Mouse (Mus musculus) ovary, adult 18-20 months (tissue): ENCODE data around the gene Gpr152.
A peak's percentile ranks its signal among the peaks of the same experiment; 100 is the strongest.

Experiments used
- DNase-seq: peaks from one replicate; pipeline ENCODE4 v3.0.0; 2022; ENCODE audit warnings: low spot score, mixed read lengths

The Gpr152 gene

GRCm38 (mm10) chr19:4171393-4172290 is 32.1 kb downstream of the Gpr152 start:
- DNase-seq: no peak

- no peak for DNase-seq
Observed at GRCm38 (mm10) chr19:4172925-4173324, 33.3 kb downstream of the Gpr152 start.

GRCm38 (mm10) chr19:4175368-4175947 is 35.9 kb downstream of the Gpr152 start, which contains the start of gene Carns1:
TSS of gene Carns1 (minus strand) at chr19:4175479.
- DNase-seq: no peak

DNA sequence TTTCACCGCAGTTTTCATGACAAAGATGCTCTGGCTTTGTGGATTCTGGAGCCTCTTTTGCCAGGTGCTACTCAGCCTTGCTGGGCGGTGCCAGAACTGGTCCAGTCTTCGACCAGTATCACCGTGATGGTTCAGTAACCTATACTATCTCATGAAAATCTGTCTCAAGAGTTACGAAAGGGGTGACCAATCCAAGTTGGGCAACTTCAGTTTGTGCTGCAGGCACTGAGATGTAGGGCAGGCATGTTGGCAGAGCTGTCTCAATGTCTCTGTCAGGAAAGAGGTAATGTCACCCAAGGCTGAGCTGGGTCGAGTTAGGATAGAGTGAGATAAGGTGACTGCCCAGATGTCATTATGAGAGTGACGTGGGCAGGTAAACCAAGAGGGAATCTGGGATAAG is 40.8 kb downstream of the Gpr152 start:
- no peak for DNase-seq

DNA sequence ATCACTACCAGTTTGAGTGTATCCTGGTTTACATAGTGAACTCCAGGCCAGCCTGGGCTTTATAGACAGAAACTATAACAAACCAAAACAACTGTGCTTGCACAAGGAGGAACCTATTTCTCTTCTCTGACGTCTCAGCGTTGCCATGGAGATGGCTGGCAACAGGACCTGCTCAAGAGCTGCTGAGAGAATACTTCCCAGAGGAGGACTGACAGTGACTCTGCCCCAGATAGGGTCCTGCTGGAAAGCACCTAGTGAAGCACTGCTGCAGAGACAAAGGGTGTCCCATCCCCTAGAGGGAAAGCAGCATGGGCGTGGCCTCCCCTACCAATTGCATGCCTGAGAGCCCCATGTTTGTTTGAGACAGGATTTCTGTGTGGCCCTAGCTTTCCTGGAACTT is 42.3 kb downstream of the Gpr152 start:
- peak; percentile 63 for DNase-seq

DNA sequence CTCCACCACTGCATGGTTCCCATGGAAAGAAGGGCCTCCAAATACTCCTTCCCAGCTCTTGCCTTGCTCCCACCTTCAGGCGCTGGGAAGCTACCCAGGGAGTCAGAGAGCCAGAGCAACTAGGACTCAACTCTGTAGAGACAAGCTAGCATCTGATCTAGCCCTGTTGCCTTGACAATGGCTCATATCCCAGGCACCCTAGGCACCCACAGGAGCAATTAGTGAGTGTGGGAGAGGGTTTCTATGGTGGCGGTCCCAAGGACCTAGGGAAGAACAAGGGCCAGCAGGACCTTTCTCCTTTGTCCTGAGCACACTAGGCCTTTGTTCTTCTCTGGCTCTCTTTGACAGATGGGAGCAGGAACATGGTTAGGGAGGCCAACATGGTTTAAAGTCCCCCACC is 44.1 kb downstream of the Gpr152 start:
- DNase-seq: no peak

DNA sequence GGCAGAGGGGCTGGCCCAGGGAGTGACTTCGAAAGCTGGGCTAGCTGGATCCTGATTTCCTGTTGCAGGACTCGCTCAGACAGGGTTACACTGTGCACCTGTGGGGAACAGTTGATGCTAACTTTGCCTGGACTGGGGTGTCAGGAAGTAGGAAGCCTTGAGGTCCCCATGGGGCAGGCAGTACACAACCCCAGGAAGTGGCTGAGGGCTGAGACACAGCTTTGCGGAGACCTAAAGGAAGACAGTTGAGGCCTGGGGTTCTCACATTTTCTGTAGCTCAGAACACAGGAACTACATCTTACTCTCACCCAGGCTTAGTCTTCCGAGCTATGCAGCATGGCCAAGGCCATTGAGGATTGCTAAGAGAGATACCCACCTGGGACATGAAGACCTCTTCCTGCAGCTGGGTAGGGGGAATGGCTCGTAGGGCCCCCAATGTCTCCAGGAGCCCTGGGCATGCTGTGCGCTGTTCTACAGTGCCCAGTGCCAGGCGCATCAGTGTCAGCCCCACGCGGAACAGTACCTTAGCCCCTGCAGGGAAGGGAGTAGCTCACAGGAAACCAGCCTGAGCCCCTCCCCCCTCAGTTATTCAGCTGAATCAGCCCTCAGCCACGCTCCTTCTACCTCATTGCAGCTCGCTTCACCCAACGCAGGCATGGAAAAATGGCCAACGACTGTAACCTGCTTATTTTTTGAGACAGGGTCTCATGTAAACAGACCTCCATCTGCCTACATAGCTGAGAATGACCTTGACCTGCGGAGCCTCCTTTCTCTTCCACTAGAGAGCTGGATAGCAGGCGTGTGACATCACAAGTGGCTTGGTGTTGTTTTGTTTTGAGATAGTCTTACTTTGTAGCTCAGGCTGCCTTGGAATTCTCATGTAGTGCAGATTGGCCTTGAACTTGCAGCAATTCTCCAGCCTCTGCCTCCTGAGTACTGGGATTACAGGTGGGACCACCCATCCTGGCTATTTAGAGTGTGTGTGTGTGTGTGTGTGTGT is 45.7 kb downstream of the Gpr152 start:
- DNase-seq: no peak

GRCm38 (mm10) chr19:4187303-4187702 is 47.7 kb downstream of the Gpr152 start:
- no peak for DNase-seq

DNA sequence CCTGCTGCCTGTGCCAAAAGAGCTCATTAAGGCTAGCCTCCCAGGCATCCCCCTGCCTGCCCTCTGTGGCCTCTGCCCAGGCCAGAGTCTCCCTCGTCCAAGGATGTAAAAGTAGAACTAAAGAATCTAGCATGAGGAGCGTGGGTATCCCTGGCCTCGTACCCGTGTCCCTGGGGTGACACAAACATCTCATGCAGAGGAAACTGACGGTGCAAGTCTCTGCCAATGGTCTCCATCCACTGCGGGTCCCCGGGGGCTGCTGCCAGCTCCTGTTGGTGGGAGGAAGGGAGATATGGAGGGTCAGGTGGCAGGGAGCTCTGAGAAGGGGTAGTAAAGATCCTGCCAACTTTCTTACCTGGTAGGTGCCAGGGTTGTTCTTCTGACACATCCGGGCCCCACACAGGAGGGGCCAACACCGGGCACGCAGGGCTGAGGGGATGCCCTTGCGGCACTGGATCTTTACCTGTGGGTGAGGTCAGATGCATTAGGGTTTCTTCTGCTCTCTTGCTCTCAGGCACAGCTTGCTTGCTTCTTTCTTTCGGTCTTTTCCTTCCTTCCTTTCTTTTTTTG is 49.5 kb downstream of the Gpr152 start:
- no peak for DNase-seq

DNA sequence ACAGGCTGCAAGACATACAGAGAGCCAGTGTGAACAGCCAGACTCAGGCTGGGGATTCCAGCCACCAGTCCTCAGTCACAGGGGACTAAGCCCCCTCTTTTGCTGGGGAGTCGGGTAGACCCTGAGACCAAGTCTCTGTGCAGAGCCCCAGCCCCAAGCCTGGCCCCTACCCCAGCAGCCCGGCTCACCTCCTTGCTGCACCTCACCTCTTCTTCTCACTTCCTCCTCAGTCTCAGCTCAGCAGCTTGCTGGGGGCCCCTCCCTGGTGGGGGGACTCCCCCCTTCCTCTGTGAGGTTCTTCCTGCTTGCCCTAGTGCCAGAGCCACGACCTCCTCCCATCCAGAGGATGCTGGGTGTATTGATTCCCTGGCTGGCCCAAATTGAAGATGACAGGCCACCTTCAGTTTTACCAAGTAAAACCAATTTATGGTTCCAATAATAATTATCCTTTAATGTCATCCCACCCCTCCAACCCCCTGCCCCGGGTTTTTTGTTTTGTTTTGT is 51.3 kb downstream of the Gpr152 start, which contains the start of gene Tbc1d10c:
Gene Tbc1d10c (minus strand): TSS at position 454 of the 504 bp plus-strand sequence.
- no peak for DNase-seq

DNA sequence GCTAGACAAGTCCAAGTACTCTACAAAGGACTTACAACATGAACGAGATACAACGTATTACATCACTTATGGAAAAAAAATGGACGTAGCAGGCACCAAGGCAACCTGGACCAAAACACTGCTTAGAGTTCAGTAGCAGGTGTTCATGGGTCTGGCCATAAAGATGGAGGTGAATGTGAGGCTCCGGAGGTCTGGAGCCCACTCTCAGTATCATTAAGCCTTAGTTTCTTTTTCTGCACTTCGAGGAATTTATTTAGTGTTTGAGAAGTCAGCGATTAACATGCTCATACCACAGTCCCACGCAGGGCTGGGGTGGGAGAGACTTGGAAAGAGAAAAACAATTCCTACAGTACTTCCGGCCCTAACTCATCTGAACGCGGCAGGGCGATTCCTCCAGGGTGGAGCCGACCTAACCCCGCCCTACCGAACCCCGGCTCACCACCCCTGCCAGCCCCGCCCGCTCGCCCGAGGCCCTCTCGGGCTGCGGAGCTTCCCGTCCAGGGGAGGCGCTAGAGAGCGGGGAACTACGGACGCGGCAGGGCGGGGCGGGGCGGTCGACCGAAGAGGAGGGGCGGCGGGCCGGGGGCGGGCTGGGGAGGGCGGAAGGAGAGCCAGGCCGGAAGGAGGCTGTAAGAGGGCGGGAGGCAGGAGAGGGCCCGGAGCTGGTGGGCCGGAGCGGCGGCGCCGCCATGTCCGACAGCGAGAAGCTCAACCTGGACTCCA is 52.1 kb downstream of the Gpr152 start, which contains the start of gene Ppp1ca:
Gene Ppp1ca (plus strand): TSS at position 538 of the 723 bp plus-strand sequence.
- peak; percentile 93 for DNase-seq

DNA sequence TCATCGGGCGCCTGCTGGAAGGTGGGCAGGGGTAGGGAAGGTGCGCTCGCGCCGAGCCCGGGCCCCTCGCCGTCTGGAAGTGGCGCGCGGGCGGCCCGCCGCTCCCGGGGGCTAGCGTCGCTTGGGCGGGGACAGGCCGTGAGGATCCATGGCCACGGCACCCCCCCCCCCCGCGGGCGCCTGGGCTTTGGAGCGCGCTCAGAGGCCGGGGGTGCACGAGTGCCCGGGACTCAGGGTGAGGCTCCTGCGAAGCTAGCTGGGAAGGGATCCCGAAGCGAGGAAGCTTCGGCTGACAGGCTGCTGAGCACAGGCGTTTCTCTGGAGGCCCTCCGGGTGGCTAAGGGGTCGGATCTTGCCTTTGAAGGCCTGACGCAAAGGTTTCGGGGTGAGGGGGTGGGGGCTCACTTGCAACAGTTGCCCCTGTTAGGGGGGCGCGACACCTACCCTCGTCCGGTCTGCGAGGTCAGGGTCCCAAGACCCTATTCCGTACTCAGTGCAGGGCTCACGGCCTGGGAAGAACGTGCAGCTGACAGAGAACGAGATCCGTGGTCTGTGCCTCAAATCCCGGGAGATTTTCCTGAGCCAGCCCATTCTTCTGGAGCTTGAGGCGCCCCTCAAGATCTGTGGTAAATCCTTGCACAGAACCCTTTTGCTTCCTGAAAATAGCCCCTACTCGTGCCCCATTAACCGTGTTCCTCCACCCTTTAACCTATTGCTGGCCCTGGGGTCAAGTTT is 52.8 kb downstream of the Gpr152 start:
- no peak for DNase-seq

- no peak for DNase-seq
Observed at GRCm38 (mm10) chr19:4193129-4193528, 53.5 kb downstream of the Gpr152 start.

GRCm38 (mm10) chr19:4194021-4194724 is 54.6 kb downstream of the Gpr152 start:
- DNase-seq: no peak

- no peak for DNase-seq
Observed at GRCm38 (mm10) chr19:4194776-4195650, 55.4 kb downstream of the Gpr152 start.
